Mouse (Mus musculus) cortical plate, adult 2 months (tissue): Measurements from ENCODE around the gene Zbtb16.

Source experiments
- CTCF ChIP-seq: fragments of 200-500 bp; IDR thresholded peaks from 2 replicates; pipeline ENCODE4 v1.5.1; 2011; ENCODE audit warnings: mild to moderate bottlenecking, control low read depth, low read length; ENCODE audit not compliant: insufficient read depth; ENCODE audit errors: extremely low read depth
- POLR2A ChIP-seq: fragments of 200-500 bp; IDR thresholded peaks from 2 replicates; pipeline ENCODE4 v1.6.1; 2011; ENCODE audit warnings: mild to moderate bottlenecking, low read length, control low read depth; ENCODE audit not compliant: insufficient read depth; ENCODE audit errors: extremely low read depth

DNA sequence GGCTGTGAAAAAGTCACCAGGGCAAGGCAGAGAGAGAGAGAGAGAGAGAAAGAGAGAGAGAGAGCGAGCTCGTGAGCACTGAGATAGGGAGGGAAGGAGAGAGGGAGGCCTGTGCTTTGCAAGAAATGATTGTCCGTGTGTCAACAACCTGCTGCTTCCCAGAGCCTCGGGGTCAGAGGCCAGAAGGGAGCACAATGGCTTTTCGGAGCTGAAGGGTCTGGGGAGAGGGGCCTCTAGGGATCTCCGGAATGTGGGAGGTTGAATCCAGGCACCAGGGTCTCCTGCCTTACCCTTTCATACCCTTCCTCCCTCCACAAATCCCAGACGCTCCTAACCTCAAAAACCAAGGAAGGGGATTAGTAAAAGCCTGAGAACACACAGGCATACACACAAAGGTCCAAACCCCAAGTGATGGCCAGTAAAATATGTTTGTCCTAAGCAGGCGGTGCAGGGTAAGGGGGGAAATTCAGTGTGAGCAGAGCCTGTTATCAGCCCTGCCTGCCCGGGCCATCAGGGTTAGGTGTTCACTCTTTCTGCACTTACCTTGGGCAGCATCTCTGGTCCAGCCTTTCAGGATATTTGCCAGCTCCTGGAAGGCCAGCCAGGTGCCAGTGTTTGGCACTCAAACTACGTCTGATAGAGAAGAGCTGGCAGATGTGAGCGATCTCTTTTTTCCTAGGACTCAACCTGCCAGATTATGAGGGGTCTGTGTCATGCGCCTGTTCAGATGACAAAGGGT is 139.1 kb downstream of the Zbtb16 start:
- TF ChIP-seq CTCF (no peak), POLR2A (no peak)
